Mouse (Mus musculus): ENCODE data around the gene Mocs2.

DNA sequence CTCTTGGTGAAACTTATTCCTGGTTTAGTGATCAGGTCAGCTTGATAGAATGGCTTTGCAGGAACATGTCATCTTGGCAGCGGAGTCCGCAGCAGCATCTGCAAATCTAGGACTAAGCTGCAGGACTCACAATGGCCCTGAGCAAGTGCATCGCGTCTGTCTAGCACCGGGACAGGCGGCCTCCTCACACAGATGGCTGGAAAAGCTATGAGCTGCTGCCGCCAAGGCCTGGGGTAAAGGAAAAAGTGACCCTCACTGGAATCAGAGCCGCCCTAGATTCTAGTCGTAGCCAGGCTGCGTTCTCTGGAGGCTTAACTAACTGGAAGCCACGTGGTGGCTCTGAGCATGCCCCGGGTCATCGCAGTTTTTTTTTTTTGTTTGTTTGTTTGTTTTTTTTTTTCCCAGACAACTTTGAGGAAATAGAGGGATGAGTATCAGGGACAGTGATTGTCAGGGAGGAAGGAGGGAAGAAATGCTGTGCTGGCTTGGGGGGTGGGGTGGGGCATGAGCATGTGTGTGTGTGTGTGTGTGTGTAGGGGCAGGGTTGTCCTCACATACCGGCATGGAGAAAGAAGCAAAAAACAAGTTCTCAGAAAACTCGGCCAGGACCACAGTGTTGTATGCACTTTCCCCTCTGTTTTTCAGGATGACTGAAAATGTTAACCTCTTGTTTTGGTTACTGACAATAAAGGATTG, 37.7 kb downstream of the Mocs2 start:
- no peak for TF ChIP-seq CTCF (IDR thresholded peaks at IDR 0.05; ENCODE audit: low read depth, low read length)
- no peak for TF ChIP-seq POLR2A (IDR thresholded peaks at IDR 0.05; ENCODE audit: extremely low read depth, insufficient read depth, low read length)

All from liver, adult 2 months (tissue).